Mouse (Mus musculus) mesoderm, embryonic 11.5 days (tissue): ENCODE measurements around the gene Rfx1.

Source experiments
- DNase-seq: peaks from one replicate; pipeline ENCODE4 v3.0.0-alpha.2; 2012; ENCODE audit warnings: low read depth, low spot score

Gene Rfx1

DNA sequence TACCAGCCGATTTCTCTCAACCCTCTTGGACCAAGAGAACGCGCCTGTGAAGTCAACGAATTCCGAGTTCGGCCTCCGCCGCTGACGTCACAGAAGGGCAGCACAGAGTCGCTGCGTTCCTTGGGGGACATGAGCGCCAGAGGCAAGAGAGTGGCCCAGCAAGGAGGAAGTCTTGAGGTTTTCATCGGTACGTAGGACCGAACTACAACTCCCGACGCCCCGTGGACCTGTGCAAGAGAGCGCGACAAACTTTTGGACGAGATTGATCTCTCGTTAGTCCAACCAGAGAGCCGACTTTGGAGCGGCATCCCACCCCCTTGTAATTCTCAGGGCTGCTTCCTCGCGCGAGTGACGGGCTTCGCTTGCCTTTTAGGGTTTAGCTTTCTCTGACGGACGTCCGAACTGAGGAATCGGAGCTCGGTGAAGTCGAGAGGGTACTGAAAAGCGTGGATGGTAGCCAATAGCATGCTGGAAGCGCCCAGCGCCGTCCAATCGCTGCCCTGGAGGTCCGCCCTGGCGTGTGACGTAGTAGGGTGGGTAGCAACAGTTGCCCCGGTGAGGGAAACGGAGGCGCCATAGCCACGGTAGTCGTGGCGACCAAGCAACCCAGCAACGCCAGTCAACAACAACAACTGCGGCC, at the start of gene Rfx1:
Gene Rfx1 (plus strand): TSS at position 544 of the 640 bp plus-strand sequence.
- peak; percentile 100 for DNase-seq

DNA sequence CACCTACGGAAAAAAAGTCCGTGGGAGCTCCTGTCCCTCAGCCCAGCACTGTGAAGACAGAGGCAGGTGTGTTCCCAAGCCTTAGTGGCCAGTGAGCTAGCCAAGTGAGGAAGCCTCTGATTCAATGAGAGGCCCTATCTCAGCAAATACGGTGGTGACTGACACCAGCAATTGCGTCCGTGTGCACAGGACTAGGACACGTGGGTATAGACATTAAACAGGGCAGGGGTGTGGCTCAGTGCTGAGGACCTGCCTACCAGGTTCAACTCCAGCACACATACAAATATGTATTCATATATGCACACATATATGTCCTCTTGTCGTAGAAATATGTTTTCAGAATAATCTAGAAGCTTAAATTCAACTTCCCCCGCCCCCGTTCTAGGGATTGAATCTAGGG, 46.9 kb upstream of the Rfx1 start:
- no peak for DNase-seq

DNA sequence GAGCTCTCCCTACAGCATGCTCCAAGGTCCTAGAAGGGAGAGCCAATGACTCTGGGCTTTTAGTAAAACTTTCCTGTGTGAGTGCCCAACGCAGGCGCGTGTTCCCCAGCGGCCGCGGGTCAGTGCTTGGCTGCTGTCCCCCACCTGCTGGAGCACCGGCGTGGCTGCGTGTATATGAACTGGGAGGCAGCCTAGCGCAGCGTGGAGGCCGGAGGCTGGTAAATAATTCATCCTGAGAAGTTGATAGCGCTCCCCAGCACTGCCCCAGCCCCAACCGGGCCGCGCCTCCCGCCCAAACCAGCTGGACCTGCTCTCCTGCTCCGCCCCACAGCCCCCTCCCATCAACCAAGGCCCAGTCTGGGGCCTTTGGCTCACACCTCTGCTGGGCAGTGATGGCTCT, 45.5 kb upstream of the Rfx1 start, which contains the start of gene Palm3:
Gene Palm3 (plus strand): TSS at position 376 of the 400 bp plus-strand sequence.
- no peak for DNase-seq

DNA sequence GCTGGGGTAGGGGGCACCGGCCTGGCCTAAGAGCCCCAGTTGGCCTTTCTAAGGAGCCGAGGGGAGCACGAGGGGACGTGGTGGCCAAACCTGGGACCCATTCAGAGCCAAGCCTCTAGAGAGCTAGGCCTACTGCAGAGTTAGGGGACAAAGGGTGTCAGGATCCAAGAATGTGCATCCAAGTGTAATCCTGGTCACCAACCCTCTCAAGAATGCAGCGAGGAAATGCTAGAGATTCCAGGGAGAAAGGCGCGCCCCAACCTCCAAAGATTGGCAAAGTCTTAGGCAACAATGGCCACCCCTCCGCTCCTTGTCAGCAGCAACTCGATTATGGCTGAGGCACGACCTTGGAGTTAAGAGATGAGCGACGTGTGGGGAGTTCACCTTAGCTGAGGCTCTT, 45.1 kb upstream of the Rfx1 start:
- no peak for DNase-seq

DNA sequence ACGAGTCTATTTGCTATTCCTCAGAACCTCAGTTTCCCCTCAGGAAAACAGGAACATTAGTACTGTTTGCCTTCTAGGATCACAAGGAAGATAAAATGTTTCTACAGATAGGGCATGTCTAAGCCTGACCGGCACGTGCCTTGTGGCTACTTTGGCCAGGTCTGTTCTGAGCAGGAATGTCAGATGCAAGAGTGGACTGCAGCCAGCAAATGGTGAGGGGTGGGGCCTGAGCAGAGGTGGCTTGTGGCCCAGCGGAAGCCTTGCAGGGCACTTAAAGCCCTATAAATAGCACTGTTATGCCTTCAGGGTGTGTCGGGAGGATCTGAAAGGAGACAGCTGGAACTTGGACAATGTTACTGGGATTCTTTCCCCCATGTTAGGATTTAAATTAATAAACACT, 43.5 kb upstream of the Rfx1 start:
- DNase-seq: no peak

DNA sequence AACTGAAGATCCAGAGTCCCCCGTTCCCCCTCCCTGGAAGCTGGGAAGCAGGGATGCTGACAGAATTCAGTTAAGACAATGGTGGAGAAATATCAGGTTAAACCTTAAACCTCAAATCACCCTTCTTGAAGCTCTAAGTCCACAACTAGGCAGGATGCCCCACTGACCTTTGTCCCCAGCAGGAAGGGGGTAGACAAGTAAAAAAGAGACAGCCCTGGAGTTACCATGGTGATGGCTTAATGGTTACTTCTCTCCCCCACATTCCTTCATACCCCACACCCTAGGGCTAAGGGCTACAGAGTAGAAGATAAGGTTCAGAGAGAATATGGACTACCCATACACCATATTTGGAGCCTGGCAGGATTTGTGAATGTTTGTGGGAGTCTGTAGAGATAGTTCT, 43.0 kb upstream of the Rfx1 start:
- DNase-seq: no peak

DNA sequence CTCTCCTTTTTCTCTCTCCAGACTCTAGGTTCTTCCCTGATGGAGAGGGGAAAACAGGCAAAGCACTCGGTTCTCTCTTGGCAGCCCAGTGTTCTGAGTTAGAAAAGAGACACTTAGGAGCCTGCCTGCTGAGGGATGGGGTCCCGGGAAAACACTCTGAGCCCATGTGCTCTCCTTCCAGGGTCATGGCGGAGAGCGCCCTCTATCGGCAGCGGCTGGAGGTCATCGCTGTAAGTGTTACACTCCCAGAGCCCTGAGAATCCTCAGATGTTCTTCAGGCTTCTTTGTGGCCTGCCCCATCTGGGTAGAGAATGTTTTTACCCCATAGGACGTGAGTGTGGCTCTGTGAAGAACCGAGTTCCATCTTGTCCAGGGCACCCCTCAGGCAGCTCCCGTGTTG, 42.5 kb upstream of the Rfx1 start:
- peak; percentile 76 for DNase-seq

DNA sequence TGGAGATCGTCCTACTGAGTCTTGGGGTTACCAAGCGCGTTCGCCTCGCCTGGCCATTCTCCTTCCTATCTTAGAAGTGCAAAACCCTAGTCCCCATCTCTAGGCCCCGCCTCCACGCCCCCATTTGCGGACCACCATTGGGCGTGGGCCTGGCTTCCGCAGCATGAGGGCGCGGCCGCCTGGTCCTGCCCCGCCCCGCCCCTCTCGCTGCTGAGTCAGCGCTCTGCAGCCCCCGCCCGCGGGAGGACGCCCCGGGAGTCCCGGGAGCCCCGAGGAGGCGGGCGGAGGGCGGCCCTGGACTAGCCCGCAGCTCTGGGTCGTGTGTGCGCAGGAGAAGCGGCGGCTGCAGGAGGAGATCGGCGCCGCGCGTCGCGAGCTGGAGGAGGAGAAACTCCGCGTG, 40.8 kb upstream of the Rfx1 start:
- DNase-seq: peak; percentile 72

DNA sequence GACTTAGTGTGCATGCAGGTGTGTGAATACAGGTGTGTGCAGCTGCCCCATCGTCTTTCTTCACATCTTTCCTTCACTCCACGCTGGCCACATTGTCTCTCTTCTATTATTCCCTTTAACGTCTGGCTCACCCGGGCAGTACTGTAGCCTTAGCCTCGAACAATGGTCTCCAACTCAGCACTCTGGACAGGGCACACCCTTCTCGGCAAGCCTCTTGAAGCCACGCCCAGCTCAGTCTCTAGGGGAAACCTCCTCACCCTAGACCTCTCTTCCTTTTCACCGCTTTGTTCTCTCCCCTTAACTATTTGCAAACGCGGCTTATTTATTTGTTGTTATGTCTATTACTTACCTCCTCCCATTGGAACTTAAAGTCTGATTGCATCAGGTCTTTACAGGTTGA, 39.2 kb upstream of the Rfx1 start:
- DNase-seq: no peak

DNA sequence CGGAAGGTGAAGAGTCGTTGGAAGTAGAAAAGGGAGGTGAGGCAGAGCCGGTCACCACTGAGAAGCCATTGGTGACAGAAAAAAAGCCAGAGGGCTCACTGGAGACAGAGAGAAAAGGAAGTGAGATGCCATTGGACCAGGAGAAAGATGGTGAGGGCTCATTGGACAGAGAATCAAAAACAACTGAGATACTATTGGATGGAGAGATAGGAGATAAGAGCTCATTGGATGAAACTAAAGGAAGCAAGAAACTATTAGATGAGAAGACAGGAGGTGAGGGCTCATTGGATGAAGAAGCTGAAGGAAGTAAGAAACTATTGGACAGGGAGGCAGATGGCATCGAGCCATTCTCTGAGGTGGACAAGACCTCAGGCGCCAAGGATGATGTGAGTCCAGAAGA, 37.4 kb upstream of the Rfx1 start:
- no peak for DNase-seq

DNA sequence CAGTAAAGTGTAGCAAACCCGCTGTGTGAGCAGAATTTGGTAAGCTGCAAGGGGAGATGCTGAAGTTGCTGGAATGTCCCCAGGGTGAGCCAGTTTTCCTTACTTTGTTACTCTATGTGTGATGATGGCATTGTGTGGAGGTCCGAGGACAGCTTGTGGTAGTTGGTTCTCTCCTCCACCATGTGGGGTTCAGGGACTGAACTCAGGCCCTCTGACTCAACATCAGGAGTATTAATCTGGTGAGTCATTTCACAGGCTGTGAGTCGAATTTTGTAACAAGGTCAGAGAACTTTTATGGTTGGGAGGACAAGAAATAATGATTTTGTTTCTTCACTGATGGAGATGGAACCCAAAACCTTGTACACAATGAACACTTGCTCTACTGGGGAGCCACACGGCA, 33.9 kb upstream of the Rfx1 start:
- no peak for DNase-seq

DNA sequence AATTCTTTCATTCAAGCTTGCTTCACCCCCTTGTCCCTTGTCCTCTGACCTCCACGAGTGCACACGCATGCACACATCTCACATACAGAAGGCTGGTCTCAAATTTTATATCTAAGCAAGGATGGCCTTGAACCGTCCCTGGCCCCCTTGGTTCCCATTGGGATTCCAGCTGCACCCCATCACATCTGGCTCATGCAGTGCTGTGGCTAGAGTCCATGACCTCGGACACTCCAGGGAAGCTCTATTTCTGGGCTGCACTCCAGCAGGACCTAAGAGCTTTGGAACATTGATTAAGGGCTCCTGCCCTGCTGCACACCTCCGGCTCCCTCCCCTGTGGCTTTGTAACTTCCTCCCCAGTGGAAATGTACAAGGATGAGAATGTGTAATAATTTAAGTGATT, 28.6 kb upstream of the Rfx1 start:
- DNase-seq: no peak

DNA sequence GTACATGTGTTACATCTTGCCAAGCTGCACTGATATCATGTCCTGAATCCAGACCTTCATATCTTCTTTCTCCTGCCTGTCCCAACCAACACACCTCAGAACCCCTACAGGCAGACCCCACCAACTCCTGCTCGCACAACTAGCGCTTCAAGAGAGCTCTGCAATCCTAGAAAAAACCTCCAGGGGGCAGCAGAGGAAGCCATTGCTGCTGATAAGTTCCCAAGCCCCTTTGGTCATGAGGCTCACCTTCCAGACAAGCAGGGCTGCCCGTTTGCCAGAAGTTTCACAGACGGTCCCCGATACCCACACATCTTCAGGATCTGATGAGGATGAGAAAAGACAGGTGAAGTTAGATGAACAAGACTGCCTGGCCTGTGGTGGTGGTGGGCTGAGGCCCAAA, 27.6 kb upstream of the Rfx1 start:
- DNase-seq: peak; percentile 88

DNA sequence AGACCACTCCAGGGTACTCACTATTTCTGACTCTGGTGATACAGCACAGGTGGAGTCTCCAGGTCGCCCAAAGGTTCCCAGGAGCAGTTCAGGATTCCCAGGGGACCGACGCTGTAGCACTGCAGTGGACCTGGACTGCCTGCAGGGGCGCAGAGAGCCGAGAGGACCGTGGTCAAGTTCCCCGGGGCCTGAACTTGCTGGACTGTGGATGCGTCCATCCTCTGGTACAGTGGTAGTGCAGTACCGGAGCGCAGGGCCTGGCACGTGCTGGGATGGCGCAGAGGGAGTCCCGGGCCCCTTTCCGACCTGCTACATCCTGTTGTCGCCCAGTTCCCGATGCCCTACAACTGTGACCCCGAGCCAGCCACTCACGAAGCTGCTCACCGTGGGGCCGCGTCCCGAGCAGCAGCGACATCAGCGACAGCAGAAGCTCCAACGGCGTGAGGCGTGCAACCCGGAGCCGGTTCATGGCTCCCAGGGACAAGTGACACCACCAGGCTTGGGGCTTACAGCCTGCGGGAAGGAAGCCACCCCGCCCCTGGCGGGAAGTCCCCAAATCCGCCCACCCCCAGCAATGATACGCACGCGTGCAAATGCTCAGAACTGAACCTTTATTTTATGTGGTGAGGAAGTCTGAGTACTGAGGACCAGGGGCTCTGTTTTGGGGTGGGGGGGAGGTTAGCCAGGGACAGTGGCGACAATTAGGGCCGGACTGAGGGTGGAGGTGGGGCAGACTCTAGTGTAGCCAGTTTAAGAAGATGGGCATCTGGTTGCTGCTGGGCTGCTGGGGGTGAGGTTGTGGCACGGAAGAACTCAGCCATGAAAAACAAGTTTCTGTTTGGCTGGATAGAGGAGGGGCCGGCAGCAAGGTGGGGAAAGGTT, 24.3 kb upstream of the Rfx1 start, which contains the start of gene Il27ra:
Gene Il27ra (minus strand): TSS at position 524 of the 882 bp plus-strand sequence.
- DNase-seq: peak; percentile 77

DNA sequence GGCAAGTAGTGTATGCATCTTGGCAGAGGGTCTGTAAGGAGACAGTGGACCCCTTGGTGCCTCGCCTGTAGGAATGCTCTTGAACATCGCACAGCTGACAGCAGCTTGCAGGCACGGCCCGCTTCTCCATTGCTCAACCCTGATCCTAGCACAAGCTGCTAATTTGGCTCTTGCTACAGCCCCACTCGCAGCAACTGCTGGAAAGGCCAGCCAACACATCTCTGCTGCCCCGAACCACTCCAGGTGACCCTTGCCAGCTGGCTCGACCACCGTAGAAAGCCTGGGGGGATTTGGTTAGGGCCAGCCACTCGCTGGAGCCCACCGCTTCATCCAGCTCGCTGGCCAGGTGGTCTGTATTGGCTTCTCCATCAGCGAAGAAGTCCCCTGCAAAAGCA, 23.7 kb upstream of the Rfx1 start:
- no peak for DNase-seq

DNA sequence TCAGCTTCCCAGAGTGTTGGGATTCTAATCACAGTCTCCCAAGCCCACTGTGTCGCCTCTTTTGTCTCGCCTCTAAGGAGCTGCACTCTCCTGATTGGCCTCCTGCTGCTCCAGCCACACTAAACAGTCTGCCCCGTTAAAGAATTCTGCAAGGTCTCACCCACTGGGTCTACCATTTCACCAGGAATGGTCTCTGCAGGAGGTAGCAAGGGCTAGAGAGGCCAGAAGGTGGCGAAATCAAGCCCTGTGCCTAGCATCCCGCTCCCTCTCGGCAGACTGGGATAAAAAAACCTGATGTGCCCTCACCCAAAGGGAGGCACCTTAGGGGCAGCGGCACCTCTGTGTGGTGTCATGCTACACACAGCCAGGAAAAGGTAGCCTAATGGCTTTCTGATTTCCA, 22.5 kb upstream of the Rfx1 start:
- no peak for DNase-seq

DNA sequence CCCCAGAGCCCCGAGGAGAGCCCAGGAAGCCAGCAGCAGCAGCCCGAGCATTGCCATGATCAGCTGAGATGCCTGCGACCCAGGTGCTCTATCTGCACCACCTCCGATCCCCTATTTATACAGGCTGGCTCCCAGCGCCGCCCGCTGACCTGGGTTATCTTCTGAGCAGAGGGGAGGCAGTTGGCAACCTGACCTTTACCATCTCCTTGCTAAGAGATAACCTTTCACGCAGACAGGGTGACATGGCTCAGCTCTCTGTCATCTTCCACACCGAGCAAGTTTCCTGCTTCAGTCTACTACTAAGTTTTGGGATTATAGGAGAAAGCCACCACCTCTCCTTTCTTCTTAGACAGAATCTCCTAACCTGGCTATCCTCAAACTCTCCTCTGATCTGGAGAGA, 21.7 kb upstream of the Rfx1 start, which contains the start of gene Rln3:
Gene Rln3 (minus strand): TSS at position 101 of the 400 bp plus-strand sequence.
- DNase-seq: no peak

DNA sequence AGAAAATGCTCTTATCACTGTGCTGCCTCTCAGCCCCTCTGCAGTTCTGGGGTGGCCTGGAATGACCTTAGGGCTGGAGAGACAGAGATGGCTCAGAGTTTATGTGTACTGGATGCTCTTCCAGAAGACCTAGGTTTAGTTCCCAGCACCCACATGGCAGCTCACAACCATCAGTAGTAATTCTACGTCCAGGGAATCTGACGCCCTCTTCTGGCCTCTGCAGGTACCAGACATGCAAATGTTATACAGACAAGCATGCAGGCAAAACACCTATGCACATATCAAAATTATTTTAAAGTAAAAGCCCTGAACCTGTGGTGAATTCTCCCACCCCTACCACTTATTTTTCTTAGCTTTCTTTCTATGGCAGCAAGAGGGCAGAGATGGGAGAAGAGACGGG, 20.1 kb upstream of the Rfx1 start:
- DNase-seq: no peak

DNA sequence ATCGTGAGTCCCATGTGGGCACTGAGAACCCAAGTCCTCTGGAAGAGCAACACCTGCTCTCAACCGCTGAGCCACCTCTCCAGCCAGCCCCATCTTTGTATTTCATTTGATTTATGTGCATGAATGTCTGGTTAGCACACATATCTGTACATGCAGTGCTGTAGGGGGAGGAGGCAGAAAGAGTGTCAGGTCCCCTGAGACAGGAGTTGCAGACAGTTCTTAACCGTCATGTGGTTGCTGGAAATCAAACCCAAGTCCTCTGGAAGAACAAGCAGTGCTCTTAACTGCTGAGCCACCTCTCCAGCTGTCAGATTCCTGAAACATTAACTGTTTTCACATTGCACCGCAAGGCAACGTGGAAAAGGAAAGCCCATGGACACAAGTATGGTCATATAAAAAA, 18.5 kb upstream of the Rfx1 start:
- no peak for DNase-seq

DNA sequence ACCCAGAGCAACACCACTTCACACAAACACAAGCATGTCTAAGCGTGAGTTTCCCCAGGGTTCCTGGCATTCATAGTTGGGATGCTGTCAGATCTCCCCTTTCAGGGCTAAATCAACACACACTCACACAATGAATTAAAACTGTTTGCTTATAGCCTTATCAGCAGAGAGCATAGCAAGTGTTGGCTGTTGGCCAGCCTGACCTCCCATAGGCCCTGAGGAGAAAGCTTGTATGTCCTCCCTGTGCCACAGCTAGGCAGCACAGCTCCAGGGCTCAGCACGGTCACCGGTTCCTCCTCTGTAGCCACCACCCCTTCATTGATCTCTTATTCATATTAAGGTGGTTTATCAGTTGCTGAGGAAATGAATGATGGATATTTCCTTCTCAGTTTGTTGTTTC, 13.9 kb upstream of the Rfx1 start:
- no peak for DNase-seq

DNA sequence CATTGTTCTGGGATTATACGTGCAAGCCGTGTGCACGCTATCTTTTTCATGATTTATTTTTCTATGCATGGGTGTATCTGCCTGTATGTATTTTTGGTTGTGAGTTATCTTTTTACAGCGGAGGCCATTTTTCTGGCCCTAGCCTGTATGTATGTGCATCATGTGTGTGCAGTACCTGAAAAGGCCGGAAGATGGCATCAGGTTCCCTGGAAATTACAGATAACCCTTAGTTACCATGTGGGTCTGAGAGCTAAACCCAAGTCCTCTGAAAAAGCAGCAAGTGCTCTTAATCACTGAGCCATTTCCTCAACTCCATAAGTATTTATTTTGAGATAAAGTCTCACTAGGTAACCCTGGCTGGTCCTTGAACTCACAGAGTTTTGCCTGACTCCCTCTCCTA, 13.4 kb upstream of the Rfx1 start:
- DNase-seq: no peak

DNA sequence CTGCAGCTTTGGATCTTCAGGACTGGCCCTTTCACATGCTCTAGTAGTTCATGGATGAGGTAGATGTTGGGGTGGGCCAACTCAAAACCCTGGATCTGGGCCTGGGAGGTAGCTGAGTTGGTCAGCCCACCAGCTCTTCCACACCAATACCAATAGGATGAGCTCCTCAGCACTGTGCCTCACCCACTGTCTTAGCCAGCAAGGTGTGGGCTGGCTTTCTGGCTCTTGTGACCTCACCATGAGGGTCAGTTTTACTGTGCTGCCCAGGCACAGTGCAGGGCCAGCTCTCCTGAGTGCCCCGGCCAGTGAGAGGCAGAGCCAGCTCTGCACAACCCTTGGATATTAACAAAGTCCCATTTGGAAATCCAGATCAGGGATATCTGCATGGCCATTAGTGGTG, 8.8 kb upstream of the Rfx1 start:
- DNase-seq: no peak

DNA sequence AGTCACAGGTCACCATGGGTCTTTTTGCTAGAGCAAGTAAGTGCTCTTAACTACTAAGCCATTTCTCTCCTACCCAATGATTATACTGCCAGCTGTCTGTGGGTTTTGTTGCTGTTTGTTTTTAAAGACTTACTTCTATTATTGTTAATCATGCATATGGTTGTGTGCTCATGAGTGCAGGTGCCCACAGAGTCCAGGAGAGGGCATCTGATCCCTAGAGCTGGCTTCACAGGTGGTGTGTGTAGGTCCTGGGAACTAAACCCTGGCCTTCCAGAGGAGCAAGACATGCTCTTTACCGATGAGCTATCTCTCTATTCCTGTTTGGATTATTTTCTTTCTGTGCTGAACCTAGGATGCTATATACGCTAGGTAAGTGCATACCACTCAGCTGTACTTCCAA, 7.4 kb upstream of the Rfx1 start:
- DNase-seq: no peak
